Mouse (Mus musculus) small intestine, adult 2 months (tissue): ENCODE results near the gene Tbc1d32. TPM values are rescaled to one million over a fixed set of nuclear protein-coding genes. Genes with fewer than 3 reads are reported as not detected.
A peak's percentile ranks its signal among the peaks of the same experiment; 100 is the strongest.

Experiments used
- H3K27ac ChIP-seq: fragments of 200-500 bp; 2 replicates; pipeline ENCODE4 v1.5.1; 2012; ENCODE audit warnings: low read depth, low read length, control low read depth, inconsistent platforms; ENCODE audit not compliant: insufficient read depth
- H3K27me3 ChIP-seq: fragments of 200-500 bp; 2 replicates; pipeline ENCODE4 v1.6.1; 2012; ENCODE audit warnings: mild to moderate bottlenecking, moderate library complexity, low read length, inconsistent platforms; ENCODE audit not compliant: control insufficient read depth, insufficient read depth
- H3K36me3 ChIP-seq: fragments of 200-500 bp; 2 replicates; pipeline ENCODE4 v1.6.1; 2012; ENCODE audit warnings: mild to moderate bottlenecking, low read length, control low read depth, inconsistent platforms; ENCODE audit not compliant: control insufficient read depth, insufficient read depth
- H3K4me1 ChIP-seq: fragments of 200-500 bp; 2 replicates; pipeline ENCODE4 v1.6.1; 2012; ENCODE audit warnings: low read length, inconsistent platforms, mixed read lengths; ENCODE audit not compliant: control insufficient read depth, insufficient read depth, insufficient read length
- H3K4me3 ChIP-seq: fragments of 200-500 bp; 2 replicates; pipeline ENCODE4 v1.5.1; 2012; ENCODE audit warnings: low read depth, mild to moderate bottlenecking, control low read depth, inconsistent platforms, low read length, moderate library complexity
- CTCF ChIP-seq: fragments of 200-500 bp; IDR thresholded peaks from 2 replicates; pipeline ENCODE4 v1.5.1; 2012; ENCODE audit warnings: low read depth, mild to moderate bottlenecking, control low read depth, inconsistent platforms, low read length, moderate library complexity, mixed read lengths; ENCODE audit not compliant: insufficient replicate concordance, insufficient read length; ENCODE audit errors: extremely low read depth
- POLR2A ChIP-seq: fragments of 200-500 bp; IDR thresholded peaks from 2 replicates; pipeline ENCODE4 v1.6.1; 2012; ENCODE audit warnings: low read depth, mild to moderate bottlenecking, control low read depth, inconsistent platforms, low read length, moderate library complexity
- WGBS: fragments of 180-500 bp; shearing (Covaris S2); methylation state at CpG from one replicate; pipeline ENCODE4 v1.1.7; 2018; 5-methylcytosine and 5-hydroxymethylcytosine counted together
- polyA plus RNA-seq: library from polyadenylated mRNA; depleted of rRNA; stranded (reverse); fragments of >200 nt; gene quantifications from 2 replicates; pipeline ENCODE4 v1.2.3, GENCODE M21; 2012

Tbc1d32 gene
- polyA plus RNA-seq, 1 experiment = 0.22 TPM

DNA sequence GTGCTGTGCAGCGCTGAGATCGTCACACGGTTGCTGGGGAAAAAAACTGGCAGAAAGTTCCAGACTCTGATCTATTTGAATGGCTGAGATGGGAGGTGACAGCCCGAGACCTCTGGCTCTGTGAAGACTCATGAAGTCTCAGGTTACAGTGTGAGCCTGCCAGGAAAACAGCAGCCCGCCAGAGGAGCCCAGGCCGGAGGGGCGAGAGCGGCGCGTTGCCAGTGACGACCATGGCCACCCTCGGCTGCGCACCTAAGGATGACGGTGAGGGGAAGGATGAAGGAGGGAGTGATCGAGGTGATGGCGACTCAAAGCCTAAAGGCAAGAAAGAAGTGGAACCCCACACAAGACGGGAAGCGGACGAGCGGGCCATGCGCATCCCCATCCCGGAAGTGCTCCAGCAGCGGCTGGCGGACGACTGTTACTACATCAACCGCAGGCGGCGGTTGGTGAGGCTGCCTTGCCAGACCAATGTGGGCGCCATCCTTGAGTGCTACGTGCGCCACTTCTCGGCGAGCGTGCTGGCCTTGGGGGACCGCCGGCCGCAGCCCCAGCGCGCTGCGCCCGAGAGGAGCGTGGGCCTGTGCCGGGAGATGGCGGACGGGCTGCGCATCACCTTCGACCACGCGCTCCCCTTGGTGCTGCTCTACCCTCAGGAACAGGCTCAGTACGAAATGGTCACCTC, 113.4 kb downstream of the Tbc1d32 start:
- 11% methylated on average over 50 of the region's 50 CpGs for WGBS
- TF ChIP-seq CTCF (no peak), POLR2A (0 out of 2 replicates have a peak, but pooled peaks have one; percentile 22)
- no peaks in the 10 kb centered on the region for H3K27me3 ChIP-seq
- H3K4me1 ChIP-seq = peaks cover 6% of the 10 kb centered on the region
- no peak overlapping the region for H3K27ac ChIP-seq
- H3K36me3 ChIP-seq = no peaks in the 10 kb centered on the region
- peak overlapping the region; percentile 84 for H3K4me3 ChIP-seq

DNA sequence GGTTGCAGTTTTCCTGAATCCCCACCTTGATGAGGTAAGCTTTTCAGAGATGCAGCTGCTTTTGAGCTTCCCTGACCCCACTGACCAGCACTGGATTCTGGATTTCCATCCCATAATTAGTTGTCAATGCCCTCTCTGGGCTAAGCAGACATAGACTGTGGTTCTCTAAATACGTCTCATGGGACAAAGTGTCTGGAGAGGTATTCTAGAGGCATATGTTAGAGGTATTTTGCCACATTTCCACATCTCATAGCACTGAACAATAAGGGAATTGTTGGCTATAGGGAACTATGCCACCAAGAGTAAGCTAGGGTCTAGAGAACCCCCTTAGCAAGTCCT, 121.5 kb downstream of the Tbc1d32 start:
- TF ChIP-seq CTCF = no peak
- no peak for TF ChIP-seq POLR2A

DNA sequence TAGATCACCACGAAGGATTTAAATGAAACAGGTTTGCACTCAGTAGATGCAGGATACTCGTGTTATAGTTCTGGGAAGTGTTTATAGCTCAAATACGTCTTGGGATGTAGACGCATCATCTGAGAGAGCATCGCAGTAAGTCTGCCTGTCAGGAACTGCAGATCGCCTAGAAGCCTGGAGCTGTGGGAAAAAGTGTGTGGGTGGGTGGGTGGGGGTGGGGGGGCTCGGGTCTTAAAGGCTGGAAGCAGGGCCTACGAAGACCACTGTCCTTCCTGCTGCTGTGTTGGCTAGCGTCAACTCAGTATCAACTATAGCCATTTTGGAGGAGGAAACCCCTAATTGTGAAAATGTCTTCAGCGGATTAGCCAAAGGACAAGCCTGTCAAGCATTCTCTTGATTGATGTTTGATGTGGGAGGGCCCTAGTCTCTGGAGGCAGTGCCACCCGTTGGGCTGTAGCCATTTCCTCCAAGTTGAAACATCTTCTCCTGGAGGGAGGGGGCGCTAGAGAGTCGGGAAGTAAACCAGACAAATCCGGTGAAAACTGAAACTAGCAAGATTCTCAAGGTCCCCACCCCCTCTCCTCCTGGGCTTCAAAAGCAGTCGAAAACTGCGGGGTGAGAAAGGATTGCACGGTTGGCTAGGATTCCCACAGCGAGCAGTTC, 122.0 kb downstream of the Tbc1d32 start, which contains the start of gene Msl3l2:
Msl3l2 (plus strand) TSS at position 585 of the 663 bp plus-strand sequence.
- no peak for TF ChIP-seq POLR2A
- TF ChIP-seq CTCF = peak; percentile 74; the same call in 1 of the 2 replicates
- Histone ChIP-seq H3K27ac (no peak within 1 kb of the TSS), H3K4me3 (peak within 1 kb of the TSS; percentile 59), H3K4me1 (no peaks in the 10 kb centered on the region), H3K36me3 (0 out of 2 replicates have a peak, but pooled peaks cover 1% of the 10 kb centered on the region), H3K27me3 (no peaks in the 10 kb centered on the region)
- 31% methylated on average over 18 of the region's 18 CpGs for WGBS

More for the DNA sequence above, 121.5 kb downstream of the Tbc1d32 start:
- Histone ChIP-seq H3K27me3 (no peaks in the 10 kb centered on the region), H3K4me3 (peak overlapping the region; percentile 59), H3K4me1 (no peaks in the 10 kb centered on the region), H3K27ac (no peak overlapping the region), H3K36me3 (0 out of 2 replicates have a peak, but pooled peaks cover 1% of the 10 kb centered on the region)
- WGBS = 28% methylated on average over 1 of the region's 1 CpGs

- 85% methylated on average over 3 of the region's 3 CpGs for WGBS
- H3K36me3 ChIP-seq = 0 out of 2 replicates have a peak, but pooled peaks cover 1% of the 10 kb centered on the region
- H3K4me3 ChIP-seq = no peak overlapping the region
- TF ChIP-seq CTCF (no peak), POLR2A (no peak)
- H3K27me3 ChIP-seq = no peaks in the 10 kb centered on the region
- H3K27ac ChIP-seq = no peak overlapping the region
- H3K4me1 ChIP-seq = no peaks in the 10 kb centered on the region
Observed at GRCm38 (mm10) chr10:56099641-56100310, 128.7 kb downstream of the Tbc1d32 start.

DNA sequence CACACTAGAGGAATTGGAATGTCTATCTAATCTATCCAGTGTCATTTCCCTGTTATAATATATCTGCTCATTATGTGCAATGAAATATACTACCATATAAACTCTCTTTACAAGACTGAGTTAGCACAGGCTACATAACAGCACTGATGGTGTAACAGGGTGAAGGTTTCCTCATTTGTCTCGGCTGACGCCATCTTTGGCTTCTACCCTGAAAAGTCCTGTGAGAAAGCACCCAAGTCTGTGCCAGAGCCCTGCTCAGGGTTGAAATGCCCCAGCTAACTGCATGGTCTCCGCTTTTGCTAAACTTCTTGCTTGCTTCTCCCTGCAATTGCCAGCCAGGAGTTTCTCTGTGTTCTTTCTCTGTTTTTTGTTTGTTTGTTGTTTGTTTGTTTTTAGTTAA, 129.4 kb downstream of the Tbc1d32 start:
- TF ChIP-seq CTCF = no peak
- TF ChIP-seq POLR2A = no peak
- 0 out of 2 replicates have a peak, but pooled peaks cover 1% of the 10 kb centered on the region for H3K36me3 ChIP-seq
- WGBS = 85% methylated on average over 3 of the region's 3 CpGs
- H3K27me3 ChIP-seq = no peaks in the 10 kb centered on the region
- no peaks in the 10 kb centered on the region for H3K4me1 ChIP-seq
- H3K27ac ChIP-seq = no peak overlapping the region
- no peak overlapping the region for H3K4me3 ChIP-seq

DNA sequence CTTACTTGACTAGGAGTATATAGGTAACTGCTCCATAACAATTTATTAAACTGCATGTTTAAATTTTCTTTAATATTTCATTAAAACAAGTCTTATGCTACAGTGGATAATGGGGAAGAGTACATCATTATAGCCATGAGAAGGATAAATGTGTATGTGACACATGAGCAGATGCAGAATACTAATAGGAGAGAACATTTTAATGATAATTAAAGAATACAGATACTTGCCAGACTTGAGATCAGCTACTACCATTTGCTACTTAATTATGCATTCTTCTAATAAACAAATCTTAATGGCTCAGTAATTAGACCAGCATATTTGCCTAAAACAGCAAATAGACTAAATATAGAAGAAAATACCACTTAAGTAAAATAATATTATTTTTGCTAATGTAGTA, 131.7 kb downstream of the Tbc1d32 start:
- H3K4me1 ChIP-seq = no peaks in the 10 kb centered on the region
- TF ChIP-seq POLR2A (no peak), CTCF (no peak)
- H3K36me3 ChIP-seq = no peaks in the 10 kb centered on the region
- no peaks in the 10 kb centered on the region for H3K27me3 ChIP-seq
- H3K4me3 ChIP-seq = no peak overlapping the region
- no peak overlapping the region for H3K27ac ChIP-seq

- Histone ChIP-seq H3K4me1 (no peaks in the 10 kb centered on the region), H3K36me3 (no peaks in the 10 kb centered on the region), H3K27me3 (no peaks in the 10 kb centered on the region), H3K27ac (no peak overlapping the region), H3K4me3 (no peak overlapping the region)
- WGBS = 90% methylated on average over 5 of the region's 5 CpGs
- TF ChIP-seq POLR2A = no peak
- no peak for TF ChIP-seq CTCF
Observed at GRCm38 (mm10) chr10:56094586-56094985, 133.9 kb downstream of the Tbc1d32 start.
